Mouse (Mus musculus) fat pad, adult 2 months (tissue): ENCODE data around the gene Asic2.

ENCODE experiments used
- DNase-seq: peaks from one replicate; pipeline ENCODE4 v3.0.0-alpha.2; 2011; ENCODE audit warnings: low read depth, low spot score; ENCODE audit errors: extremely low read depth

Gene Asic2

GRCm38 (mm10) chr11:81750016-81750415 is 218.2 kb downstream of the Asic2 start:
- DNase-seq, result no peak

GRCm38 (mm10) chr11:81738995-81739394 is 229.3 kb downstream of the Asic2 start:
- DNase-seq, result no peak

- DNase-seq, result no peak
Measured at GRCm38 (mm10) chr11:81737777-81738176, 230.5 kb downstream of the Asic2 start.

GRCm38 (mm10) chr11:81722071-81722470 is 246.2 kb downstream of the Asic2 start:
- DNase-seq, result no peak

- no peak for DNase-seq
Measured at GRCm38 (mm10) chr11:81714801-81715200, 253.5 kb downstream of the Asic2 start.

- no peak for DNase-seq
Measured at GRCm38 (mm10) chr11:81706996-81707395, 261.3 kb downstream of the Asic2 start.

GRCm38 (mm10) chr11:81698008-81698407 is 270.2 kb downstream of the Asic2 start:
- no peak for DNase-seq

- DNase-seq, result no peak
Measured at GRCm38 (mm10) chr11:81695501-81695900, 272.8 kb downstream of the Asic2 start.

- no peak for DNase-seq
Measured at GRCm38 (mm10) chr11:81680511-81680910, 287.7 kb downstream of the Asic2 start.

GRCm38 (mm10) chr11:81671724-81672123 is 296.5 kb downstream of the Asic2 start:
- no peak for DNase-seq

- no peak for DNase-seq
Measured at GRCm38 (mm10) chr11:81670436-81670835, 297.8 kb downstream of the Asic2 start.

GRCm38 (mm10) chr11:81658850-81659249 is 309.4 kb downstream of the Asic2 start:
- no peak for DNase-seq

GRCm38 (mm10) chr11:81657121-81657520 is 311.1 kb downstream of the Asic2 start:
- no peak for DNase-seq

- no peak for DNase-seq
Measured at GRCm38 (mm10) chr11:81647828-81648227, 320.4 kb downstream of the Asic2 start.

GRCm38 (mm10) chr11:81645549-81645948 is 322.7 kb downstream of the Asic2 start:
- no peak for DNase-seq

- no peak for DNase-seq
Measured at GRCm38 (mm10) chr11:81636356-81636755, 331.9 kb downstream of the Asic2 start.

GRCm38 (mm10) chr11:81634360-81635350 is 333.6 kb downstream of the Asic2 start:
- no peak for DNase-seq

- no peak for DNase-seq
Measured at GRCm38 (mm10) chr11:81625199-81625598, 343.1 kb downstream of the Asic2 start.

- no peak for DNase-seq
Measured at GRCm38 (mm10) chr11:81620516-81620915, 347.7 kb downstream of the Asic2 start.

- DNase-seq, result no peak
Measured at GRCm38 (mm10) chr11:81616437-81616836, 351.8 kb downstream of the Asic2 start.

- no peak for DNase-seq
Measured at GRCm38 (mm10) chr11:81613869-81614620, 354.2 kb downstream of the Asic2 start.
